Mouse (Mus musculus): Measurements from ENCODE around the gene Cntn6.

DNA sequence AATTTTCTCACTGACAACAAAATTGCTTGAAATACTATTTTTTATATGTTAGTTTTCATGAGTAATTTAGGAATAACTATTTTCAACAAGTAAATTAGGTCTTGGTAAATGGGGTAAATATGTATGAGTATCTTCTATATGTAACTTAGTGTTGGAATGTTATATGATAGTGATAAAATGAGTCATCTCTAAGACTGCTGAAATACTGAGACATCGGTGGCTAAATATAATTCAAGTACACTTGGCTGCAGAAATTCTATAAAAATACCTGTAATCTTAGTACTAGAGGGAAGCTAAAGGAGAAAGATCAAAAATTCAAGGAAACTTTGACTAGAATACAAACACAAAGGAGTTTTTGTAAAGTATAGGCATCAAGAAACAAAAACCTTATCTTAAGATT is 21.9 kb upstream of the Cntn6 start:
- no peak for TF ChIP-seq CTCF (IDR thresholded peaks at IDR 0.05; ENCODE audit: low read depth, low read length)
- TF ChIP-seq POLR2A (IDR thresholded peaks at IDR 0.05; ENCODE audit: extremely low read depth, insufficient read depth, low read length): no peak

Measured in liver, adult 2 months (tissue).